Mouse (Mus musculus) C2C12 (cell line): ENCODE data around the gene Upf3b.

Source experiments
- CTCF ChIP-seq: IDR thresholded peaks from one replicate; pipeline ENCODE4 v1.5.1; 2011; ENCODE audit not compliant: control insufficient read depth, insufficient read depth, insufficient read length
- MYOD1 ChIP-seq: IDR thresholded peaks from one replicate; pipeline ENCODE4 v1.6.1; 2011; ENCODE audit warnings: low read depth; ENCODE audit not compliant: control insufficient read depth, insufficient read length

DNA sequence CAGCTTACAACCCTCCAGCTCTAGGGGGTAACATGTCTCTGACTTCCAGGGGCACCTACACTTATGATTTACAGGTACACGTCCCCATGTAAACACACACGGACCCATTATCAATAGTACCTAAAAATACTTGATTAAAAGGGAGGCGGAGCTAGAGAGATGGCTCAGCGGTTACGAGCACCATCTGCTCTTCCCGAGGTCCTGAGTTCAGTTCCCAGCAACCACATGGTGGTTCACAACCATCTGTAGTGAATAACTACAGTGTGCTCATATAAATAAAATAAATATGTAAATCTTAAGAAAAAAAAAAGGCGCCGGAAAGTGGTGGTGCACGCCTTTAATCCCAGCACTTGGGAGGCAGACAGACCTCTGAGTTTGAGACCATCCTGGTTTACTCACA is 24.5 kb downstream of the Upf3b start:
- TF ChIP-seq CTCF (no peak), MYOD1 (no peak)
